In genomic region chr6:127530206-127530605, GRCm38 (mm10) we compare ENCODE assay signal across 20 mouse cellular contexts. TPM values are rescaled to one million over a fixed set of nuclear protein-coding genes. Genes with fewer than 3 reads are reported as not detected.
DNase-seq lines count a peak whose midpoint lies in the region; ATAC-seq and TF ChIP-seq lines count a peak whose summit lies in the region.
"Had no signal": no experiment of that assay in that cellular context is flagged by ENCODE, and none has a peak within 500 bp of the region (broad histone marks: within the 10 kb centered on the region; RNA-seq: fewer than 3 reads in every experiment).

No protein-coding gene starts in this region.

- H3K4me2 ChIP-seq in heart, embryonic 12.5 days = no peak overlapping the region
- no peak overlapping the region for H3K4me2 ChIP-seq in heart, postnatal 0 days (ENCODE audit: low read depth, low read length)
- H3K4me2 ChIP-seq: kidney, embryonic 15.5 days; limb, embryonic 12.5 days; stomach, embryonic 15.5 days had no signal

- no peak for ATAC-seq in heart, embryonic 12.5 days (ENCODE audit: insufficient number of reproducible peaks, low FRiP score)
- ATAC-seq in heart, postnatal 0 days (ENCODE audit: insufficient read depth, low read depth) = no peak
- 0 out of 2 replicates have a peak, but pooled peaks have one; percentile 11 for ATAC-seq in megakaryocyte-erythroid progenitor cell, adult 5-6 weeks (replicated peaks; ENCODE audit: low FRiP score, low TSS enrichment, poor library complexity, severe bottlenecking)
- ATAC-seq: CD4-positive, CD25-positive, alpha-beta regulatory T cell, adult 4 months; forebrain, postnatal 0 days had no signal

- H3K27ac ChIP-seq in heart, embryonic 12.5 days (ENCODE audit: poor library complexity, severe bottlenecking) = peak overlapping the region; percentile 76; the same call in 1 of the 2 replicates
- H3K27ac ChIP-seq in heart, postnatal 0 days (ENCODE audit: low read depth) = peak overlapping the region; percentile 63; the same call in 1 of the 2 replicates
- H3K27ac ChIP-seq: heart, embryonic 10.5 days; hindbrain, embryonic 10.5 days; kidney, embryonic 15.5 days; left cerebral cortex, adult 2 months; limb, embryonic 12.5 days; stomach, embryonic 15.5 days had no signal

- H3K4me1 ChIP-seq in heart, embryonic 12.5 days (replicated peaks) = peaks cover 22% of the 10 kb centered on the region
- peaks cover 24% of the 10 kb centered on the region for H3K4me1 ChIP-seq in heart, postnatal 0 days (ENCODE audit: control insufficient read depth, insufficient read depth)
- H3K4me1 ChIP-seq: hindbrain, embryonic 10.5 days; kidney, embryonic 15.5 days; limb, embryonic 12.5 days; stomach, embryonic 15.5 days had no signal

- no peak for DNase-seq in heart, adult 18-20 months
- DNase-seq in heart, postnatal 0 days (ENCODE audit: low spot score) = no peak
- no peak for DNase-seq in heart, adult 8-10 months (ENCODE audit: low spot score)
- peak; percentile 31 for DNase-seq in testis, postnatal 10 days (ENCODE audit: low spot score)
- no peak for DNase-seq in testis, postnatal 14 days (ENCODE audit: low spot score)
- DNase-seq in B cell, adult 2 months = no peak
- DNase-seq: thymus, adult 18-20 months; thymus, postnatal 25 days had no signal

- no peak for TF ChIP-seq EP300 in heart, postnatal 0 days (IDR thresholded peaks at IDR 0.05; ENCODE audit: low read depth)

- TF ChIP-seq CTCF in heart, postnatal 0 days (IDR thresholded peaks at IDR 0.05; ENCODE audit: low read depth) = no peak

- H3K27me3 ChIP-seq in heart, embryonic 12.5 days (replicated peaks) = no peaks in the 10 kb centered on the region; the same call in 1 of the 2 replicates
- no peaks in the 10 kb centered on the region for H3K27me3 ChIP-seq in heart, postnatal 0 days (ENCODE audit: control insufficient read depth, insufficient read depth, low read length)
- H3K27me3 ChIP-seq: kidney, embryonic 15.5 days; limb, embryonic 12.5 days; stomach, embryonic 15.5 days had no signal

- no peak overlapping the region for H3K9ac ChIP-seq in heart, embryonic 12.5 days
- H3K9ac ChIP-seq in heart, postnatal 0 days (replicated peaks; ENCODE audit: low read depth, low read length) = no peak overlapping the region
- H3K9ac ChIP-seq: forebrain, postnatal 0 days; kidney, embryonic 15.5 days; limb, embryonic 12.5 days; liver, postnatal 0 days; stomach, embryonic 15.5 days had no signal

- no peak overlapping the region for H3K4me3 ChIP-seq in heart, embryonic 12.5 days
- H3K4me3 ChIP-seq in heart, postnatal 0 days (ENCODE audit: low read depth, low read length) = no peak overlapping the region
- H3K4me3 ChIP-seq: erythroblast, embryonic 14.5 days; heart, embryonic 10.5 days; hindbrain, embryonic 10.5 days; kidney, embryonic 15.5 days; left cerebral cortex, adult 2 months; limb, embryonic 12.5 days; stomach, embryonic 15.5 days had no signal

- no peaks in the 10 kb centered on the region for H3K36me3 ChIP-seq in heart, embryonic 12.5 days
- H3K36me3 ChIP-seq in heart, postnatal 0 days (replicated peaks; ENCODE audit: control insufficient read depth, insufficient read depth, low read length) = no peaks in the 10 kb centered on the region
- H3K36me3 ChIP-seq: heart, embryonic 10.5 days; hindbrain, embryonic 10.5 days; kidney, embryonic 15.5 days; limb, embryonic 12.5 days; stomach, embryonic 15.5 days had no signal

- no peaks in the 10 kb centered on the region for H3K9me3 ChIP-seq in heart, embryonic 12.5 days (replicated peaks)
- no peaks in the 10 kb centered on the region for H3K9me3 ChIP-seq in heart, postnatal 0 days (replicated peaks; ENCODE audit: control insufficient read depth, low read length)
- H3K9me3 ChIP-seq: heart, embryonic 10.5 days; hindbrain, embryonic 10.5 days; kidney, embryonic 15.5 days; limb, embryonic 12.5 days; stomach, embryonic 15.5 days had no signal

- WGBS in heart, embryonic 12.5 days = 19% methylated on average over 3 of the region's 3 CpGs
- 33% methylated on average over 3 of the region's 3 CpGs for WGBS in heart, postnatal 0 days

RNA-seq across cellular contexts. Expression of gene Cracr2a, which starts 30.9 kb away (rescaled TPM):
- 1.6 TPM in 2 replicates for polyA plus RNA-seq in heart, embryonic 12.5 days (2016; fragmentation: Nextera tagmentation; extraction: Ambion mirVana)
- 1 to 10 TPM in 1 of 2 experiments, under 1 TPM in 1; 0.69 to 1.0 TPM for total RNA-seq in heart, adult 18-20 months (2021)
- total RNA-seq in heart, postnatal 0 days (2014; rRNA removed; ENCODE audit: low replicate concordance) = 0.85 and 1.7 TPM in 2 replicates
- 0.86 and 1.0 TPM in 2 replicates for polyA plus RNA-seq in heart, postnatal 0 days (2015; fragmentation: Nextera tagmentation; extraction: Ambion mirVana)
- total RNA-seq in heart, adult 8-10 months (2022) = 1 to 10 TPM in 3 of 4 experiments, under 1 TPM in 1; 0.35 to 3.4 (median 2.4) TPM
- total RNA-seq in megakaryocyte-erythroid progenitor cell, adult 5-6 weeks (2014; fragmentation: Nextera tagmentation) = 6.5 and 8.9 TPM in 2 replicates
- 5.2 and 8.8 TPM in 2 replicates for total RNA-seq in megakaryocyte-erythroid progenitor cell, adult 5-6 weeks (2017)
